8 mouse cellular contexts compared by ENCODE assay signal in the genomic region with DNA sequence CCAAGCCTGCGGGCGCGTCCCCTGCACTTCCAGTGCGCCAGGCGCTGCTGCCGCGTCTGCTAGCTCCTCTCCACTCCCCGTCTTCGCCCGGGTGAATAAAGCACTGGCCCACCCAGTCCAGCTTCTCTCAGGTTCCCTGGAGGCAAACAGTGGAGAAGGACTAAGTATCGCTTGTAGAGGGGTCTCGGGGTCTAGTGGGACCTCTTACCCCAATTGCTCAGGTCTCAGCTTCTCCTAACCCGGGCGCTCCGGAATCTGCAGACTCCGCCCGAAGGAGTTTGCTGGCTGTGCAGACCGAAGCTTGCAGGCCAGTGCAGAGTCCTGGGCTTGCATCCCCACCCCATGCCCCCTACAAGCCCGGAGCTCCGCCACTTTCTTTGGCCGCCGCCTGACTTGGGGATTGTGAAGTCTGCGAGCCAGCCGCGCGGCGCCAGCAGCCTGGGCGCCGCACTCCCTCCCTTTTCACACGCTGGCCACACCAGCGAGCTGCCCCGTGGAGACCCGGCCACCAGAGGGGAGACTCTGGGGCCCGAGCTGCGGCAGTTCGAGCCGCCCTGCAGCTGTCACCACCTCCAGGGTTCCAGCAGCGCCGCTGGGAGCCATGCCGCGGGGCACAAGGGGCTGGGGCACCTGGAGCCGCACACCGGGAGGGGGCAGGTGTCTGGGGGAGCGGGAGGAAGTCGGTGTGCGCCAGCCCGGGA. TPM values are rescaled to one million over a fixed set of nuclear protein-coding genes. Genes with fewer than 3 reads are reported as not detected.
DNase-seq lines count a peak whose midpoint lies in the region; ATAC-seq and TF ChIP-seq lines count a peak whose summit lies in the region.

No protein-coding gene starts in this region.

- TF ChIP-seq EP300 in heart, adult 2 months (IDR thresholded peaks at IDR 0.05; ENCODE audit: insufficient read depth, low read depth, low read length), result no peak

- intact Hi-C loops in heart, adult 2 months (cut with DNase I), result no loop called here
- intact Hi-C loops in heart, postnatal 25 days (cut with DNase I), result no loop called here

- DNase-seq in heart, adult 2 months, result peak; percentile 9 to 25
- no peak for DNase-seq in heart, postnatal 25 days (ENCODE audit: low spot score)
- peak; percentile 63 for DNase-seq in R1 (ENCODE audit: low read depth, low spot score)
- peak; percentile 75 for DNase-seq in hindbrain, embryonic 11.5 days (ENCODE audit: low spot score)
- DNase-seq in spleen, postnatal 14 days (ENCODE audit: low spot score in 2 of 2), result no peak

- H3K27ac ChIP-seq in heart, adult 2 months, result no peak overlapping the region
- H3K27ac ChIP-seq in hindbrain, embryonic 11.5 days (ENCODE audit: low read depth, low read length), result peak overlapping the region; percentile 42; the same call in 1 of the 2 replicates
- no peak overlapping the region for H3K27ac ChIP-seq in limb, embryonic 13.5 days

- no peaks in the 10 kb centered on the region for H3K79me2 ChIP-seq in heart, adult 2 months (replicated peaks; ENCODE audit: control insufficient read depth, insufficient read depth, low read length)
- peaks cover 40% of the 10 kb centered on the region for H3K79me2 ChIP-seq in myocyte (ENCODE audit: control insufficient read depth, insufficient read depth)

- WGBS in heart, adult 2 months, result under 1% methylated on average over 47 of the region's 47 CpGs
- WGBS in hindbrain, embryonic 11.5 days, result 1% methylated on average over 37 of the region's 47 CpGs
- WGBS in limb, embryonic 13.5 days, result under 1% methylated on average over 46 of the region's 47 CpGs

- no peaks in the 10 kb centered on the region for H3K36me3 ChIP-seq in heart, adult 2 months (ENCODE audit: control insufficient read depth, insufficient read depth, low read length)
- no peaks in the 10 kb centered on the region for H3K36me3 ChIP-seq in hindbrain, embryonic 11.5 days (ENCODE audit: control insufficient read depth, insufficient read depth, low read length)
- no peaks in the 10 kb centered on the region for H3K36me3 ChIP-seq in limb, embryonic 13.5 days
- H3K36me3 ChIP-seq in myocyte (ENCODE audit: control insufficient read depth, insufficient read depth), result no peaks in the 10 kb centered on the region

- peak overlapping the region; percentile 99 for H3K4me2 ChIP-seq in hindbrain, embryonic 11.5 days (replicated peaks; ENCODE audit: low read depth, low read length)
- H3K4me2 ChIP-seq in limb, embryonic 13.5 days (replicated peaks), result peak overlapping the region; percentile 100
- H3K4me2 ChIP-seq in myocyte (ENCODE audit: low read depth), result peak overlapping the region; percentile 95

- 0 out of 2 replicates have a peak, but pooled peaks have one; percentile 39 for ATAC-seq in erythroid progenitor cell, adult 5-6 weeks (replicated peaks; ENCODE audit: low FRiP score, poor library complexity, severe bottlenecking)
- peak; percentile 80 for ATAC-seq in hindbrain, embryonic 11.5 days (ENCODE audit: low FRiP score)
- ATAC-seq in limb, embryonic 13.5 days (ENCODE audit: low FRiP score, low read depth), result peak; percentile 51

- no peak for TF ChIP-seq POLR2A in heart, adult 2 months (IDR thresholded peaks at IDR 0.05; ENCODE audit: insufficient read depth, low read depth, low read length)
- peak; percentile 43 for TF ChIP-seq POLR2A in myocyte (IDR thresholded peaks at IDR 0.05; ENCODE audit: insufficient read length, low read depth)

- H3K27me3 ChIP-seq in heart, adult 2 months (ENCODE audit: control insufficient read depth, insufficient read depth, low read length), result peaks cover 9% of the 10 kb centered on the region
- H3K27me3 ChIP-seq in hindbrain, embryonic 11.5 days (ENCODE audit: control insufficient read depth, insufficient read depth, low read length), result peaks cover 17% of the 10 kb centered on the region
- H3K27me3 ChIP-seq in limb, embryonic 13.5 days, result peaks cover 73% of the 10 kb centered on the region
- H3K27me3 ChIP-seq in myocyte (ENCODE audit: control insufficient read depth, insufficient read depth, insufficient read length), result no peaks in the 10 kb centered on the region

- no peak for TF ChIP-seq CTCF in heart, adult 2 months (IDR thresholded peaks at IDR 0.05)

- no peaks in the 10 kb centered on the region for H3K9me3 ChIP-seq in hindbrain, embryonic 11.5 days (ENCODE audit: control insufficient read depth, low read length)
- H3K9me3 ChIP-seq in limb, embryonic 13.5 days, result no peaks in the 10 kb centered on the region

- H3K4me3 ChIP-seq in heart, adult 2 months, result peak overlapping the region; percentile 39
- H3K4me3 ChIP-seq in hindbrain, embryonic 11.5 days (ENCODE audit: low read depth, low read length), result peak overlapping the region; percentile 78
- peak overlapping the region; percentile 71 for H3K4me3 ChIP-seq in limb, embryonic 13.5 days
- H3K4me3 ChIP-seq in myocyte, result peak overlapping the region; percentile 87

- H3K4me1 ChIP-seq in heart, adult 2 months (ENCODE audit: control insufficient read depth, insufficient read depth, low read length), result no peaks in the 10 kb centered on the region
- no peaks in the 10 kb centered on the region for H3K4me1 ChIP-seq in hindbrain, embryonic 11.5 days (replicated peaks; ENCODE audit: control insufficient read depth, insufficient read depth, low read length)
- H3K4me1 ChIP-seq in limb, embryonic 13.5 days, result peaks cover 25% of the 10 kb centered on the region

- peak overlapping the region; percentile 49 for H3ac ChIP-seq in myocyte (ENCODE audit: control insufficient read depth, insufficient read length)

- H3K9ac ChIP-seq in heart, adult 2 months (ENCODE audit: low read depth, low read length), result no peak overlapping the region
- H3K9ac ChIP-seq in hindbrain, embryonic 11.5 days (ENCODE audit: low read depth, low read length), result peak overlapping the region; percentile 66
- H3K9ac ChIP-seq in limb, embryonic 13.5 days, result peak overlapping the region; percentile 66

TF ChIP-seq in myocyte, 11 proteins besides CTCF, POLR2A, EP300 and RAD21:
- TF ChIP-seq MYOG (IDR thresholded peaks at IDR 0.05; ENCODE audit: control insufficient read depth in 1 of 3, insufficient read depth in 1 of 3, insufficient read length in 2 of 3, low read depth in 2 of 3) (peak in 2 of 3 experiments; percentile 38 to 54), POLR2AphosphoS2 (IDR thresholded peaks at IDR 0.05; ENCODE audit: insufficient read length, low read depth) (no peak), TCF12 (IDR thresholded peaks at IDR 0.05; ENCODE audit: insufficient read depth, poor library complexity, severe bottlenecking) (no peak), MYOD1 (IDR thresholded peaks at IDR 0.05; ENCODE audit: control insufficient read depth in 1 of 3, insufficient read length in 2 of 3, low read depth in 2 of 3) (peak in 2 of 3 experiments; percentile 27 to 31)
TF ChIP-seq in myocyte: peak in this region for 2.

RNA-seq across cellular contexts. Expression of gene Htr1b, which starts 0.7 kb away (rescaled TPM):
- under 1 TPM; 0.23 to 0.43 TPM for total RNA-seq in heart, adult 2 months (2021)
- 0.44 and 0.72 TPM in 2 replicates for polyA plus RNA-seq in heart, adult 2 months (2012; rRNA removed)
- total RNA-seq in heart, postnatal 25 days (2021), result under 1 TPM; 0.10 to 0.14 TPM
- not detected in 2 replicates for total RNA-seq in erythroid progenitor cell, adult 5-6 weeks (2015; ENCODE audit: low replicate concordance)
- total RNA-seq in erythroid progenitor cell, adult 5-6 weeks (2017; ENCODE audit: low replicate concordance), result not detected in 2 replicates
- polyA plus RNA-seq in hindbrain, embryonic 11.5 days (2014; fragmentation: Nextera tagmentation; extraction: Ambion mirVana), result 1.1 and 1.2 TPM in 2 replicates
- polyA plus RNA-seq in limb, embryonic 13.5 days (2015; fragmentation: Nextera tagmentation; extraction: Ambion mirVana), result 0.88 and 1.3 TPM in 2 replicates
- polyA plus RNA-seq in myocyte (2012; fragmentation: generic; extraction: Trizol), result 2.4 TPM

Comparison
In these comparisons a context has a peak if more than half of its experiments do, and no peak if none do; other contexts are left out.
1. DNase-seq: peak in heart, adult 2 months (2 of 2), R1 (single experiment) and hindbrain, embryonic 11.5 days (single experiment); none in heart, postnatal 25 days (single experiment) and spleen, postnatal 14 days (0 of 2).
2. Peak in every context shown above with its lines, with median percentiles within 50 percentile points of each other: H3K4me3 ChIP-seq, ATAC-seq and H3K4me2 ChIP-seq.